Comparison of ENCODE assay signal across 8 mouse cellular contexts in genomic region chr2:30967352-30968327, GRCm38 (mm10). TPM values are rescaled to one million over a fixed set of nuclear protein-coding genes. Genes with fewer than 3 reads are reported as not detected.
DNase-seq lines count a peak whose midpoint lies in the region; ATAC-seq lines count a peak whose summit lies in the region.

Gene Tor1a (minus strand): TSS chr2:30967933.

- intact Hi-C loops in left cerebral cortex, postnatal 14 days (cut with DNase I), result no loop called here

- DNase-seq in adrenal gland, adult (ENCODE audit: inconsistent age in 2 of 2, low spot score in 1 of 2), result peak; percentile 92 to 96
- peak; percentile 94 for DNase-seq in embryo, embryonic 10.5 days (ENCODE audit: low spot score)
- DNase-seq in gastrocnemius, postnatal 25 days, result peak; percentile 85
- peak; percentile 92 for DNase-seq in intestine, embryonic 14.5 days (ENCODE audit: low spot score)
- DNase-seq in left cerebral cortex, postnatal 14 days (ENCODE audit: low spot score in 2 of 2), result peak; percentile 91 to 92
- peak; percentile 90 for DNase-seq in mesoderm, embryonic 11.5 days (ENCODE audit: low read depth, low spot score)
- DNase-seq in right cerebral cortex, postnatal 36 days (ENCODE audit: low spot score in 2 of 2), result peak; percentile 82 to 86
- DNase-seq in yolk sac, embryonic 10.5 days (ENCODE audit: low spot score), result peak; percentile 90

- peaks cover 24% of the 10 kb centered on the region for H3K36me3 ChIP-seq in intestine, embryonic 14.5 days (ENCODE audit: control insufficient read depth, insufficient read depth, low read length)

- H3K27me3 ChIP-seq in intestine, embryonic 14.5 days (replicated peaks; ENCODE audit: control insufficient read depth, insufficient read depth, low read length), result no peaks in the 10 kb centered on the region

- H3K9ac ChIP-seq in intestine, embryonic 14.5 days (ENCODE audit: low read length), result peak within 1 kb of the TSS; percentile 86

- H3K27ac ChIP-seq in intestine, embryonic 14.5 days (ENCODE audit: low read depth), result peak within 1 kb of the TSS; percentile 59; the same call in 1 of the 2 replicates

- H3K9me3 ChIP-seq in intestine, embryonic 14.5 days (ENCODE audit: control insufficient read depth, low read length), result no peaks in the 10 kb centered on the region

- 2% methylated on average over 59 of the region's 59 CpGs for WGBS in intestine, embryonic 14.5 days

- peaks cover 11% of the 10 kb centered on the region for H3K4me1 ChIP-seq in intestine, embryonic 14.5 days (replicated peaks; ENCODE audit: control insufficient read depth, insufficient read depth, low read length)

- ATAC-seq in intestine, embryonic 14.5 days (replicated peaks; ENCODE audit: low FRiP score, low TSS enrichment, low read depth), result peak; percentile 92

- H3K4me2 ChIP-seq in intestine, embryonic 14.5 days (ENCODE audit: low read length), result peak within 1 kb of the TSS; percentile 87

- H3K4me3 ChIP-seq in intestine, embryonic 14.5 days (ENCODE audit: low read depth, low read length), result peak within 1 kb of the TSS; percentile 100

RNA-seq across cellular contexts. Expression of gene Tor1a, which starts in this region (rescaled TPM):
- 1 to 10 TPM; 4.3 to 5.9 TPM for total RNA-seq in gastrocnemius, postnatal 25 days (2021)
- polyA plus RNA-seq in intestine, embryonic 14.5 days (2014; fragmentation: Nextera tagmentation; extraction: Ambion mirVana), result 69.4 and 69.6 TPM in 2 replicates
- total RNA-seq in left cerebral cortex, postnatal 14 days (2021), result 10 to 100 TPM; 42.6 to 45.7 TPM

Comparison
In these comparisons a context has a peak if more than half of its experiments do, and no peak if none do; other contexts are left out.
1. Peak in every context shown above with its lines: DNase-seq, ATAC-seq, H3K4me3 ChIP-seq and H3K27ac ChIP-seq.
2. RNA of gene Tor1a (total RNA-seq): 42.6 to 45.7 TPM in left cerebral cortex, postnatal 14 days; 4.3 to 5.9 TPM in gastrocnemius, postnatal 25 days; every median in the first group is over 4 times any median in the second.